Mouse (Mus musculus) gastrocnemius, postnatal 14 days (tissue): ENCODE measurements at regions not wholly inside any gene's neighbourhood (a gene's known extent, or its start where the extent isn't known, plus 50 kb on each side); places are given as distances from the start of the nearest gene placed in this dataset.

Experiments
- DNase-seq: peaks from one replicate; pipeline ENCODE4 v3.0.0; 2021; ENCODE audit warnings: mixed read lengths
- intact Hi-C: fragments of 180-260 bp; cut with DNase I; formaldehyde crosslinking; loops from one replicate; pipeline ENCODE4 v1.15.1; 2025; ENCODE audit warnings: low total_unique reads

DNA sequence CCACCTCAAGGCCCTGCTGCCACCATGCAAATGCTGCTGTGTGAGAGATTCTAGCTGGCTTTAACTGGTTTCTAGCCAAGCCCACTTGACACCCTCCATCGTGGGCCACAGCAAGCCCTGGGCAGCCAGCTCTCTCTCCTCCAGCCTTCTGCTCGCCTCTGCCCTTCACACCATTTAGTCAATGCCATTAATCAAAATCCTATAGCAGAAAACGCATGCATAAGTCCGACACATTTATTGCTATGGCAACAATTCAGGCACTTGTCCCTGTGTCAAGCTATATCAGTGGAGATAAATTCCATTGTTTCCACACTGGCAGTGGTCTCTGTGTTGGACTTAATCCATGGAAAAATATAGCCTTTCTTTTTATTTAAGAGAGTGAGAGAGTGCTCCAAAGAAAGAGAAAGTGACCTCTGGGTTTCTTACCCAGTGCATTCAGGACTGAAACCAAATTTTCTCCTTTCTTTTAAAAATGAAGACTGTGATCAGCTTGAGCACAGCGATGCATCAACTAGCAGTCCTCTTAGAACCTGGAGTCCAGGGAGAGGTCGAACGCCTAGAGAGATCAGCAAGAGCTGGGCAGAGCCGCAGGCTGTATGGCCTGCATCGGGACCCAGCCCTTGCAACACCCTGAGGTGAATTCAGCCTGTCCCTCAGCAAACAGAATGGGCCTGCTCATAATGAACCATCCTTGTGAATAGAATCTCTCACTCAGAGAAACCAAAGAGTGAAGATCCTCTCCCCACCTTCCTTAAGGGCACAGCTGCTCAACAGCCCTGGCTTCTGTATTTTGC lies 93.1 kb upstream of the Tox3 start:
- intact Hi-C loops, result no loop called here

DNA sequence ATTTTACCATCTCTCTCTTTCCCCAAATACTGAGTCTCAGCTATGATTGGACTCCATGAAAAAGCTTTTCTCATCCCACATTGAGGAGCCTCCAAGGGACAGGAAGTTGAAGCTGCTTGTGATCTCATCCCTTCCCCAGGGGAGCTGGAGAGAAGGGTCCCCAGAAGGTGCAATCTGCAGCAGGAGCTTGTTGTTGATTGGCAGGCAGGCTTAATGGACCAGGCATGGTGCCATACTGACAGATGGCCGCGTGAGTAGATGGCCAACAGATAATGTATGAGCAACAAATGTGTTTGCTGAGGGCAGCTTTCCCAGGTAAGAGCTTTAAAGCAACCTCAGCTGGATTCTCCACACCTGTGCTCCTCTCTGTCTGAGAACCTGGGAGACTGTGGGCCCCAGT lies 65.9 kb upstream of the Tox3 start:
- intact Hi-C loops, result no loop called here
- DNase-seq, result no peak

More for the DNA sequence above, 93.1 kb upstream of the Tox3 start:
- DNase-seq, result no peak
